Mouse (Mus musculus) lung, postnatal 14 days (tissue): ENCODE results near the gene Aven.

Experiments used
- DNase-seq: peaks from one replicate; pipeline ENCODE4 v3.0.0; 2021

The Aven gene

GRCm38 (mm10) chr2:112681817-112682216, 189.1 kb downstream of the Aven start:
- DNase-seq, result no peak
